Comparison of ENCODE assay signal across 16 mouse cellular contexts in the genomic region with DNA sequence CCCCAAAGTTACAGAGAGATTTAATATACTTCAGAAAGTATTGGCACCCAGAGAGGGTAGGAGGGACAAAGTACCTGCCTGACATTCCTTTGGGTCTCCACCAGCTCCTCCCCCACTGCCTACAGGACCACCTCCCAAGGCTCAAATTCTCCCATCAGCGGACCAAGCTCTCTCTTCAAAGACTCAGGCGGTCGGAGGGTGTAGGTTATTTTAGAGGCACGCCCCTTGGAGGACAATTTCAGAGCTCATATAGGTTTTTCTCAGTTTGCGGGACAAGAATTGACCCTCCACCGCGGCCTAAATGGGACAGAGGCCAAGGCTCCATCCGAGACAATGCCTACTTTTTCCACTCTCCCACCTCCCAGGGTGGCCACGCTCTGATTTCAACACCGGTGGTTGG. TPM values are rescaled to one million over a fixed set of nuclear protein-coding genes. Genes with fewer than 3 reads are reported as not detected.
DNase-seq lines count a peak whose midpoint lies in the region; ATAC-seq lines count a peak whose summit lies in the region.
"Had no signal": no experiment of that assay in that cellular context is flagged by ENCODE, and none has a peak within 500 bp of the region (broad histone marks: within the 10 kb centered on the region; RNA-seq: fewer than 3 reads in every experiment).

No protein-coding gene starts in this region.

- no peak overlapping the region for H3K27ac ChIP-seq in kidney, embryonic 14.5 days (ENCODE audit: low read depth, low read length)
- H3K27ac ChIP-seq in forebrain, embryonic 10.5 days, result no peak overlapping the region
- H3K27ac ChIP-seq in hindbrain, embryonic 14.5 days, result no peak overlapping the region
- H3K27ac ChIP-seq in neural tube, embryonic 12.5 days, result no peak overlapping the region
- H3K27ac ChIP-seq: kidney, postnatal 0 days had no signal

- intact Hi-C loops in left cerebral cortex, postnatal 4 days (cut with DNase I), result loop anchor here (5.0 to 10.0 kb wide), 3 partner anchors 132 to 373 kb away; no protein-coding TSS in a partner anchor

- peak overlapping the region; percentile 2; the same call in 1 of the 2 replicates for H3K4me3 ChIP-seq in kidney, embryonic 14.5 days (ENCODE audit: low read length)
- H3K4me3 ChIP-seq in forebrain, embryonic 10.5 days, result peak overlapping the region; percentile 66
- peak overlapping the region; percentile 74 for H3K4me3 ChIP-seq in hindbrain, embryonic 14.5 days (replicated peaks; ENCODE audit: low read length)
- peak overlapping the region; percentile 53; the same call in 1 of the 2 replicates for H3K4me3 ChIP-seq in neural tube, embryonic 12.5 days

- no peak for DNase-seq in kidney, adult 11 months
- DNase-seq in forebrain, embryonic 10.5 days (ENCODE audit: extremely low spot score, low spot score), result no peak
- no peak for DNase-seq in hindbrain, embryonic 14.5 days (ENCODE audit: low spot score)
- DNase-seq in thymus, postnatal 0 days (ENCODE audit: low spot score), result no peak
- no peak for DNase-seq in layer of hippocampus, adult 8-10 months (ENCODE audit: low spot score in 2 of 2)
- no peak for DNase-seq in left cerebral cortex, postnatal 4 days
- DNase-seq: adrenal gland, adult 8-10 months; B cell, adult 2 months; heart, postnatal 36 days; thymus, postnatal 36 days had no signal

- no peaks in the 10 kb centered on the region for H3K9me3 ChIP-seq in kidney, embryonic 14.5 days (ENCODE audit: control insufficient read depth, low read length)
- no peaks in the 10 kb centered on the region for H3K9me3 ChIP-seq in forebrain, embryonic 10.5 days
- H3K9me3 ChIP-seq in hindbrain, embryonic 14.5 days (ENCODE audit: control insufficient read depth, low read length), result no peaks in the 10 kb centered on the region
- no peaks in the 10 kb centered on the region for H3K9me3 ChIP-seq in neural tube, embryonic 12.5 days

- H3K27me3 ChIP-seq in kidney, embryonic 14.5 days (ENCODE audit: control insufficient read depth, insufficient read depth, low read length), result peaks cover 78% of the 10 kb centered on the region
- H3K27me3 ChIP-seq in forebrain, embryonic 10.5 days (ENCODE audit: poor library complexity, severe bottlenecking), result peaks cover 100% of the 10 kb centered on the region
- H3K27me3 ChIP-seq in hindbrain, embryonic 14.5 days (ENCODE audit: control insufficient read depth, insufficient read depth, low read length), result peaks cover 53% of the 10 kb centered on the region
- peaks cover 74% of the 10 kb centered on the region for H3K27me3 ChIP-seq in neural tube, embryonic 12.5 days (replicated peaks)

- WGBS in kidney, embryonic 14.5 days, result 2% methylated on average over 10 of the region's 10 CpGs
- 1% methylated on average over 10 of the region's 10 CpGs for WGBS in forebrain, embryonic 10.5 days
- WGBS in hindbrain, embryonic 14.5 days, result 3% methylated on average over 10 of the region's 10 CpGs
- 2% methylated on average over 10 of the region's 10 CpGs for WGBS in neural tube, embryonic 12.5 days

- H3K4me1 ChIP-seq in kidney, embryonic 14.5 days (ENCODE audit: control insufficient read depth, insufficient read depth, low read length), result peaks cover 6% of the 10 kb centered on the region; the same call in 1 of the 2 replicates
- H3K4me1 ChIP-seq in forebrain, embryonic 10.5 days, result peaks cover 83% of the 10 kb centered on the region
- peaks cover 29% of the 10 kb centered on the region for H3K4me1 ChIP-seq in hindbrain, embryonic 14.5 days (replicated peaks; ENCODE audit: control insufficient read depth, insufficient read depth, low read length)
- peaks cover 54% of the 10 kb centered on the region for H3K4me1 ChIP-seq in neural tube, embryonic 12.5 days

- ATAC-seq in kidney, embryonic 14.5 days (ENCODE audit: low FRiP score, low TSS enrichment), result no peak
- no peak for ATAC-seq in hindbrain, embryonic 14.5 days (ENCODE audit: low FRiP score)
- no peak for ATAC-seq in neural tube, embryonic 12.5 days (ENCODE audit: low FRiP score, low read depth)
- ATAC-seq: lung, postnatal 0 days had no signal

- H3K4me2 ChIP-seq in kidney, embryonic 14.5 days (replicated peaks; ENCODE audit: low read depth, low read length), result no peak overlapping the region
- H3K4me2 ChIP-seq in hindbrain, embryonic 14.5 days (replicated peaks), result peak overlapping the region; percentile 94
- H3K4me2 ChIP-seq in neural tube, embryonic 12.5 days (replicated peaks), result peak overlapping the region; percentile 89

- H3K9ac ChIP-seq in kidney, embryonic 14.5 days (ENCODE audit: low read depth, low read length), result no peak overlapping the region
- peak overlapping the region; percentile 73; the same call in 1 of the 2 replicates for H3K9ac ChIP-seq in hindbrain, embryonic 14.5 days
- H3K9ac ChIP-seq in neural tube, embryonic 12.5 days, result 0 out of 2 replicates have a peak overlapping the region, but pooled peaks have one; percentile 76

- no peaks in the 10 kb centered on the region for H3K36me3 ChIP-seq in kidney, embryonic 14.5 days (ENCODE audit: control insufficient read depth, insufficient read depth, low read length)
- H3K36me3 ChIP-seq in forebrain, embryonic 10.5 days (replicated peaks), result no peaks in the 10 kb centered on the region
- H3K36me3 ChIP-seq in hindbrain, embryonic 14.5 days (replicated peaks; ENCODE audit: control insufficient read depth, insufficient read depth), result no peaks in the 10 kb centered on the region
- no peaks in the 10 kb centered on the region for H3K36me3 ChIP-seq in neural tube, embryonic 12.5 days

RNA-seq across cellular contexts. Expression of gene Igsf21, which starts 1.7 kb away (rescaled TPM):
- 0.41 and 0.91 TPM in 2 replicates for polyA plus RNA-seq in kidney, embryonic 14.5 days (2014; fragmentation: Nextera tagmentation; extraction: Ambion mirVana)
- 3.8 and 4.6 TPM in 2 replicates for polyA plus RNA-seq in forebrain, embryonic 10.5 days (2016; fragmentation: Nextera tagmentation; extraction: Ambion mirVana)
- polyA plus RNA-seq in hindbrain, embryonic 14.5 days (2014; fragmentation: Nextera tagmentation; extraction: Ambion mirVana), result 64.4 and 75.1 TPM in 2 replicates
- polyA plus RNA-seq in neural tube, embryonic 12.5 days (2016; fragmentation: Nextera tagmentation; extraction: Ambion mirVana), result 25.5 and 28.6 TPM in 2 replicates
- 0.39 and 0.50 TPM in 2 replicates for polyA plus RNA-seq in thymus, postnatal 0 days (2015; fragmentation: Nextera tagmentation; extraction: Ambion mirVana)
- 10 to 100 TPM; 34.4 to 42.1 (median 38.2) TPM for total RNA-seq in layer of hippocampus, adult 8-10 months (2022)
- 100 to 1,000 TPM; 104 to 114 TPM for total RNA-seq in left cerebral cortex, postnatal 4 days (2021)
- total RNA-seq: granulocyte monocyte progenitor cell, adult 5-6 weeks; liver, adult 2 months had no signal
- polyA plus RNA-seq: liver, adult 2 months had no signal

Comparison
In these comparisons a context has a peak if more than half of its experiments do, and no peak if none do; other contexts are left out.
1. H3K4me3 ChIP-seq: peak in every context shown above with its lines; median percentile 74 in hindbrain, embryonic 14.5 days; 66 in forebrain, embryonic 10.5 days; 53 in neural tube, embryonic 12.5 days; 2 in kidney, embryonic 14.5 days.